Mouse (Mus musculus) frontal cortex, postnatal 10 days (tissue): ENCODE measurements at regions not wholly inside any gene's neighbourhood (a gene's known extent, or its start where the extent isn't known, plus 50 kb on each side); places are given as distances from the start of the nearest gene placed in this dataset.

Experiments
- DNase-seq, 2 experiments: peaks; one replicate each; pipeline ENCODE4 v3.0.0; 2022; ENCODE audit warnings: low spot score in 2 of 2, mixed read lengths in 1 of 2

- DNase-seq = peak in 1 of 2 experiments; percentile 32
Observed at GRCm38 (mm10) chr1:89207306-89207705, 137.1 kb downstream of the Sh3bp4 start.

DNA sequence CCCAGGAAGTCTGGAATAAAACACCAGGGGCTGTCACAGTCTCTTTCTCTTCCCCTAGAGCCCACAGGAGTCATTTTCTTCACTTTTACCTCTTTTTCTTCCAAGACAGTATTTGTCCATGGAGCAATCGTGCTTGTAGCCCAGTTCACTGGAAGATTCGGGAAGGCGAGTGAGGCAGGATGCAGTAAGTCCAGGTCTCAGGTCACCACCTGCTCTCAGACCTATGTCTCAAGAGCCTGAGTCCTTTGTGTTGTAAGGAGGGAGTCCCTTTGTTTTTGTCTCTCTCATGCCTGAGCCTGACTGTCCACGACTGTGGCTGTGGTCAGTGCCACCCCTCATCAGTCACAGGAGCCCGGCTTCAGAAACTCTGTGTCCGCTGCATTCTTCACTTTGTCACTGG is 140.9 kb downstream of the Sh3bp4 start:
- DNase-seq = no peak

DNA sequence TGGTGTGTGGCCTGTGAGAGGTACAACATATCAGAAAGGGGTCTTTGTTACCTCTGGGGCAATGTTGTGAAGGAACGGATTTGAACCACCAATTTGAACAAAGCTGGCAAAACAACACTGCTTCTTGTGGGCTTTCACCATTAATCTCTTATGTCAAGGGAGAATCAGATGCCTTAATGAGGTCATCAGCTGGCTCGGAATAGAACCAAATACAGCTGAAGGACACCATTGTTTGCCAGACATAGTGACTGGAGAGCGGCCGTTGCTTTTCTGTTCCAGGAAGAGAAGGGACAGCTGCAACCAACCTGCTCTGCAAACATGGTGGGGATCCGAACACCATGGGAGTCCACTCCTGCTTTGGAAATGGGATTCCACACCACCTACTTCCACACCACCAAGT is 158.2 kb downstream of the Sh3bp4 start:
- DNase-seq = no peak

- no peak for DNase-seq
Observed at GRCm38 (mm10) chr1:89231756-89232155, 161.5 kb downstream of the Sh3bp4 start.

- no peak for DNase-seq
Observed at GRCm38 (mm10) chr1:89232391-89232790, 162.2 kb downstream of the Sh3bp4 start.

DNA sequence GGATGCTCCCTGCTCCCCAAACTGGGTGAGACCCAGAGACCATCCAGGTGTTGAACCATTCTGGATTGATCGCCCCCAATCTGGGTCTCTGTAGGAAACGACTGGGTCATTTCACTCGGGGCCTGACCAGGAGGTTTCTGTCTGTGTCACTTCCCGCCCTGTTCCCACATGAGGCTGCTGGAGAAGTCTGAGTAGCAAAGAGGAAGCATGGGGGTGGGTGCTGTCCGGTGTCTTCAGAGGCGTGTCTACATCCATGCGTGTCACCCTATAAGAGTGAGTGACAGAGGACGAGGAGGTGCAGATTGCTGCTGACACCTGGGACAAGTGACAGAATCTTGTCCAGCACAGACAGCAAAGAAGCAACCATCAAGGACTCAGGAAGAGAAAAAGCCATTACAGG is 164.7 kb downstream of the Sh3bp4 start:
- DNase-seq = no peak

DNA sequence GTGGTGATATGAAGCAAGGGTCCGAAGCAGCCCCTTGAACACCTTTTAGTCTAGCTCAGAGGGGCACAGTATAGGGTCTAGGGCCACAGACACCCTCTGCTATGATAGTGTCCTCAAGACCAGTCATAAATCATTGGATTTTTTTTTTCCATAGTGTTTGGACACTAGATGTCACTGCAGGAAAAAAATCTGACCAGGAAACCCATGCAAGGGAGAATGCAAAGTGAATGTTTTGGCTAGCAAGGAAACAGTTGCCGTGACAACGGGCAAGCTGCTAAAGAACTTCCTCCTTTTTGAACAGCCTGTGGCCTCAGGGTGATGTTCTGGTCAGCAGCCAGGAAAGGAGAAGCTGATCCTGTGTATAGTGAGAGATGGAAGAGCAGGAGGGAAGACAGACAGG is 165.1 kb downstream of the Sh3bp4 start:
- peak; percentile 63 to 64 for DNase-seq

DNA sequence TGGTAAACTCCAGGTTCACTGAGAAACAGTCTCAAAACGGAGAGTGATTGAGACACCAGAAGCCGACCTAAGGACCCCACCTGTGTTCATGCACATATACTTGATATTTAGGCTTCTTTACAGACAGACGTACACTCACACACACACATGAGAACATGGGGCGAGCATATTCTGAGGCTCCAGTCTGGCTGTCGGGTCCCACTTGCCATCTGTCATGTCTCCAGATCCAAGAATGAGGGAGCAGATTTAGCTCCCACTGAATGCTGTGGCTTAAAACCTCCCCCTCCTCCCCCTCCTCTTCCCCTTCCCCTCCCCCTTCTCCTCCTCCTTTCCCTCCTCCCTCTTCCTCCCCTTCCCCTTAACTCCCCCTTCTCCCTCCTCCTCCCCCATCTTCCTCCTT is 167.5 kb downstream of the Sh3bp4 start:
- no peak for DNase-seq

DNA sequence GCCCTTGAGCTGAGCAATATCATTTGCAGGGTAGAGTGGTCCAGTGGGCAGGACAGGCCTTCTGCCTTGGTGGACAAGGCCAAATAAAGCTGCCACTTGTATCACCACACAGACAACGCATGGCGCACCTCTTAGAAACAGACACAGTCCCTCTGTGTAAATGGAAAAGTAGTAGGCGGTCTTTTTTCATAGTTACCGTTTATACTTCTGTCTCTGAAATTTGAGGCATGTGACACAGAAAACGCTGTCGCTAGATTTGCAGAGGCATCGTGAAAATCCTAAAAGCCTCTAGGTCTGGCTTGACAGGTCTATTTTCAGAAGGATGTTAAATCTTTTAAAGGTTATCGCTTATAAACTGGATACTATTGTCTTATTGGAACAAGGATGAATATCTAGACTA is 174.4 kb downstream of the Sh3bp4 start:
- DNase-seq = no peak

- no peak for DNase-seq
Observed at GRCm38 (mm10) chr1:89245202-89246003, 175.2 kb downstream of the Sh3bp4 start.

GRCm38 (mm10) chr1:89251753-89252152 is 181.5 kb downstream of the Sh3bp4 start:
- DNase-seq = no peak

DNA sequence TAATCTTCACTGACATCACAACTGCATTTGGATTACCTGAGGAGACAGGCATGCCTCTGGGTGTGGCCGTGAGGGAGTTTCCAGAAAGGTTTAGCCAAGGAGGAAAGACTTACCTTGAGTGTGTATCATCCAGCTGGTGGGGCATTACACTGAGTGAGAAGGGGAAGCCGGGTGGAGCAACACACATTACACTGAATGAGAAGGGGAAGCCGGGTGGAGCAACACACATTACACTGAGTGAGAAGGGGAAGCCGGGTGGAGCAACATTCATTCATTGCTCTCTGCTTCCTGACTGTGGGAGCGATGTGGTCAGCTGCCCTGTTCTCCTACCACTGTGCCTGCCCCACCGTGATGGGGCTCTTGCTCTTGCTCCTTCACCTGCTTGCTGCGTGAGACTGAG is 182.3 kb downstream of the Sh3bp4 start:
- no peak for DNase-seq

GRCm38 (mm10) chr1:89257945-89258344 is 187.7 kb downstream of the Sh3bp4 start:
- no peak for DNase-seq

DNA sequence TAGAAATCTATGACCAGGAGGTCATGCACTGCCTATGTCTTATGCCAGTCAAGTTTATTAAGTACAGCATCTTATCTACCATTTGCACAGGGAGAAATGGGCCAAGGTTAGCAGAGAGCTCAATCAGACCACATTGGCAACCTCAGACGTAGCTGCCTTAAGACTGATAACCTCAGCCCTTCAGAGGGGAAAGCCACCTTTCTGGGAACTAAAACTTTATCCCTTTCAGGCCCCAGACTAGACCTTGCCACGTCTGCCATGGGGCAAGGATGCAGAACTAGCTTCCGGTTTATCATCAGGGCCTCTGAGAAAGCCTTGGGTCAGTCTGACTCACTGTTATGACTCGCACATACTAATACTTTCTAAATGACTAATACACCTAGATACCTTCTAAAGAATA is 188.8 kb upstream of the Agap1 start:
- DNase-seq = no peak

DNA sequence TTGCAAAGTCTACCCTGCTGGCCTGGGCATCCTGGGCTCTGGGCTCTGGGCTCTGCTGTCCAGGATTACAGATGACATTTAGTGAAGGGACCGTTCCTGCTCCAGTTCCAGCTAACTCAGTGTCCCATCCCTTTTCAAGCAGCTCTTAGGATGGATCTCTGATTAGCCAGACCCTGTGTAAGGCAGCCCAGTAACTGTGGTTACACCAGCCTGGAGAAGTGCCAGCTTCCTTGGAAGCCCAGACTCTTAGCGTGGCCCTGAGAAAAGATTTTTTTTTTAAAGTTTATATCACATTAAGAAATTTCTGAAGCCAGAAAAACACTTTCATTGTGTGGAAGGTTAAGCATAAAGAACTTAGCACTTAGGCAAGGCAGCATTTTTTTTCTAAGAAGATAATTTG is 185.8 kb upstream of the Agap1 start:
- DNase-seq = no peak

DNA sequence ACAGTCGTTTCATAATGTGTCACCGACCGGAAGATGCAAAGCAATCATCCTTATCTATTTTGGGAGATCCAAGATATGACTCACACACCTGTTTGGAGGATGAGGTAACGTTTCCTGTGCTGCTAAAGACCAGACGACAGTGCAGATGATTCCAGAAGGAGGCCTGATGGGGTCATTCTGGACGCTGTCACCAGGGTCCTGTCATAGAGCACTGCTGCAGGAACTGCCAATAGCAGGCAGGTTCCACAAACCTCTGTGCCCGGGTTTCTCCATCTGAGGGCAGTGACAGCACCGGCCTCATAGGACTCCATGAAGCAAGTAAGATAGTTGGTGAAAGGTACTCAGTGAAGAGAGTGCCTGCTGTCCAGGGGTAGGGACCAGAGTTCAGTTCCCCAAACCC is 182.9 kb upstream of the Agap1 start:
- DNase-seq = no peak

GRCm38 (mm10) chr1:89273021-89273420 is 181.6 kb upstream of the Agap1 start:
- DNase-seq = no peak

DNA sequence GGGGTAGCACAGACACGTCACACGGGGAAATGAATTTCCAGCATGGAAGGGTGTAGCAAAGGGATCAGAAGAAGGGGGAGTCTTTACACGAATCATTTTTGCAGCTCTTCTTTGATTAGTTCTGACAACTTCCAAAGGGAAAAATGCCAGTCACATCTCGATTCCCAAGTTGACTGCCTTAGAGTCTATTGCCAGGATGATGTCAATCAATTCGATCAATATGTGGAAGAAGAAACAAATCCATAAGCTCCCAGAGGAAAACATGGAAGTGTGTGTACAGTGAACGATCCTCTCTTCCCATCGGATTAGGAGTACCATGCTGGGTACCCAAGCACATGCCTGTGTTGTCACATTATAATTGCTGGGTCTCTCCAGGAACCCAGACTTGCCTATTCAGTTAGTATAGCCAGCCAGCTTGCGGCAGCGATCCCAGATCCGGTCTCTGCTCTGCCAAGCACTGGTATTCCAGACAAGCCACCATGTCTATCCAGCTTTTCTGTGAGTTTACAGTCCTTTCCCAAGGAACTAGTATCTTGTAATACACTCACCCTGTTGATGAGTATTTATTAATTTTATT is 180.7 kb upstream of the Agap1 start:
- DNase-seq = no peak

DNA sequence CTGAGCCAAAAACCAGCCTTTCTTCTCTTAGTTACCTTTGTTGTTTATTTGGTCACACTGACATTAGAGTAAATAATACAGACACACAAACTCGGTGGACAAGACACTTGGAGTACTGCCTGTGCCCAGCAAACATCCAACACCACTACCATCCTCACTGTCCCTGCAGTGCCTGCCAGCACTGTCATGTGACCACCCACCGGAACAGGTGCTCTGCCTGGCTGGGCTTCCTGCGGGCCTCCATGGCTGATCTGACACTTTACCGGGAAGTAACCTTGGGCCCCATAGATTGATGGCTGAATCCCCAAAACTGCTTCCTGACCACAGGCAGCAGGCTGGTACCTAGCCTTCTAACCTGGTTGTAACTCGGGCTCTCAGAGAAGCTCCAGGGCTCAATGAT is 175.2 kb upstream of the Agap1 start:
- DNase-seq = no peak

DNA sequence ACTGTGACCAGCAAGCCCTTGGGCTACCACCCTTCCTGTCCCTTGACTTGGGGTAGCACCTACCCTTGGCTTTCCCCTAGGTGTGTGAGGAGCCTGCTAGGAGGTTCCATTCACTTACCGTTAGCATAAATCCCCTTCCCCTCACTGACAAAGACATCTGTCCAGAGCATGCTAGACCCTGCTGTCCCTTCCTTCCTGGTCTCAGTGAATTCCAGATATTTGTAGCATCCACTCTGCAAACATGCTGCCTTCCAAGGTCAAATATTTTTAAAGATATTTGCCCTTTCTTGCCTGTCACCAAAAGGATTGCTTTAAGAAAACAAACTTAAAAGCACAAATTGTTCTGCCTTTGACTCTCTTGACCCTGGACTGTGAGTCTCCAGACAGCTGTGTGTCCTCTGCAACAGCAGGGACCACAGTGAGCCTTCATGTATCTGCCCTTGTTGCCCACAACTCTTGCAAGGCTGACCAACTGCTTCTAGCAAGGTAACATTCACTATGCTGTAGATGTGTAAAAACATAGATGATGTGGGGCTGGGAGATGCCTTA is 173.4 kb upstream of the Agap1 start:
- no peak for DNase-seq

DNA sequence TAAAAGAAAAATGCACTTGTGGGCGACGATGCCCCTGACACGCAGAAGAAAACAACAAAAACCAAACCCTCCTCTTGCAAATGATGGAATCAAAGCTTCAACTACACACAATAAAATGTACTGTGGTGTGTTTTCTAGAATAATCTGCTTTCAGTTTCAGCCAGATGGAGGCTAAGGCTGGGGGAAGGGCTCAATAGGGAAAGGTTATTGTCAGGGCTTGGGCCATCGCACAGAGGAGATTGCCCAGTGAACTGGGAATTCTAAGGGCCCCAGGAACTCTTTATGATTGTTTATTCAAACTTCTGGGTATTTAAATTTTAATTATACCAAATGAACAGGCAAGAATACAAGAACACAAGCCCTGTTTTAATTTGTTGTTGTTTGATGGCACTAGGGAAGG is 169.6 kb upstream of the Agap1 start:
- DNase-seq = no peak

DNA sequence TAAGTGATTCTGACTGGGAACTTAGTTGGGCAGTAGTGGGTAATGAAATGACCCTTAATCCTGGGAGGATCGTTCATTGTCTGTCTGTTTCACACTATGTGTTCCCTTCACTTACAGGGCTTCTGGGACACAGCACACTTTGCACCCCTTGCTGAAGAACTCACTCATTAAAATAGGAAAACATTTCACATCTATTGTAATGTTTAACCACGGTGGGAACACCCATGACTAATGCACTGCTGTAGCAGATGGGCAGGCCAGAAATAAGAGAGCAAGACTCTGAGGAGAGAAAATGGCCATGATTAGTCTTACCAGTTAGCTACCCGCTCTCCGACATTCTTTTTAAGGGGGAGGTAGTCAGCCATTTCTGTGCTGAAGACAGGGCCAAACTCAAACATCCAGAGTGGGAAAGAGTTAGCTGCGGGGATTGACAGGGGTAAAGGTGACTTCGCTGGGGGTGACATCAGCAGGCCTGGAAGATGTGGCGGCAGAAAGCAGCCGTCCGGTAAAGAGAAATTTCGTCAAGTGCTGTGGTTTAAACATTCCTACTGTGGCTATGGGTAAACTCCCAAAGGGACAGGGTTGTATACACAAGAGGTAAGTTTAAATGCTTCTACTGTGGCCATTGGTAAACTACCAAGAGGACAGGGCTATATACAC is 167.3 kb upstream of the Agap1 start:
- DNase-seq = no peak

DNA sequence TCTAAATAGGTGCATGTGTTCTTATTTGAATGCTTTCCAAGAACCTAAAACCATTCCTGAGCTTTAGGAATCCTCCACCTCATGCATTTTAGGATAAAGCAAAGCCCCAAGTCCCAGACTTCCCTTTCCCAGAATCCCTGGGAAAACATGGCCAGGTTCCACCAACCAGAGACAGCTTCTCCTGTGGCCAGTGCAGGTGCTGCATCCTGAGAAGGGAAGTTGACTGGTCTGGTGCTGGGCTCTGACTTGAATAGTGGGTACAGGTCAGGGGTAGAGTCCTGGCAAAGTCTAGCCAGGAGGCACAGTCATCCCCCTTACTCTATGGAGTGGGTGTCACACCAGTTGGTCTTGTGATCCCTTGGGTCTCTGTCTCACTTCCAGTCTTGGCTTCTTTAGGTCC is 166.6 kb upstream of the Agap1 start:
- DNase-seq = no peak
